17 mouse cellular contexts compared by ENCODE assay signal in genomic region chr4:59241096-59241495, GRCm38 (mm10). TPM values are rescaled to one million over a fixed set of nuclear protein-coding genes. Genes with fewer than 3 reads are reported as not detected.
DNase-seq lines count a peak whose midpoint lies in the region; ATAC-seq and TF ChIP-seq lines count a peak whose summit lies in the region.
"Had no signal": no experiment of that assay in that cellular context is flagged by ENCODE, and none has a peak within 500 bp of the region (broad histone marks: within the 10 kb centered on the region; RNA-seq: fewer than 3 reads in every experiment).

No protein-coding gene starts in this region.

- H3K9me3 ChIP-seq in liver, embryonic 14.5 days (ENCODE audit: control insufficient read depth, low read length): no peaks in the 10 kb centered on the region
- no peaks in the 10 kb centered on the region for H3K9me3 ChIP-seq in CH12.LX (replicated peaks; ENCODE audit: low read length)
- no peaks in the 10 kb centered on the region for H3K9me3 ChIP-seq in ES-E14 (ENCODE audit: control insufficient read depth, insufficient read depth, low read depth, low read length)
- no peaks in the 10 kb centered on the region for H3K9me3 ChIP-seq in hindbrain, embryonic 14.5 days (ENCODE audit: control insufficient read depth, low read length)
- H3K9me3 ChIP-seq: embryonic facial prominence, embryonic 10.5 days; heart, embryonic 13.5 days had no signal

- peak; percentile 28 for TF ChIP-seq RAD21 in CH12.LX (IDR thresholded peaks at IDR 0.05; ENCODE audit: low read depth, low read length)

- peak; percentile 49 for TF ChIP-seq CTCF in liver, embryonic 14.5 days (IDR thresholded peaks at IDR 0.05; ENCODE audit: low read depth)
- peak in 1 of 2 experiments; percentile 37; a peak in 1 of 4 replicates for TF ChIP-seq CTCF in CH12.LX (conservative IDR thresholded peaks at IDR 0.05 in 1 of 2, IDR thresholded peaks at IDR 0.05 in 1 of 2; ENCODE audit: low read depth in 2 of 2, low read length in 2 of 2)

- dilution Hi-C loops in CH12.LX (cut with MboI; ENCODE audit: extremely low pct_ligation_motif_present, extremely low pct_unique_long_range_greater_than_20kb, low sequenced_read_pairs): no loop called here

- TF ChIP-seq EP300 in liver, embryonic 14.5 days (IDR thresholded peaks at IDR 0.05; ENCODE audit: low read depth): no peak
- TF ChIP-seq EP300 in CH12.LX (IDR thresholded peaks at IDR 0.05; ENCODE audit: low read length): no peak

- intact Hi-C loops in heart, postnatal 25 days (cut with DNase I): loop anchor here (5.0 kb wide), 1 partner anchor 54 kb away; the partner anchor contains the start of gene Ugcg

- no peak for ATAC-seq in liver, embryonic 14.5 days (ENCODE audit: insufficient read depth)
- ATAC-seq in hindbrain, embryonic 14.5 days (ENCODE audit: low FRiP score): no peak
- ATAC-seq: hindbrain, embryonic 16.5 days; Patski had no signal

- H3K36me3 ChIP-seq in liver, embryonic 14.5 days (replicated peaks; ENCODE audit: control insufficient read depth, insufficient read depth, low read depth): no peaks in the 10 kb centered on the region
- H3K36me3 ChIP-seq in CH12.LX (replicated peaks in 1 of 2; ENCODE audit: control insufficient read depth in 1 of 2, insufficient read depth in 1 of 2, low read length in 1 of 2) (no peaks in the 10 kb centered on the region), ES-E14 (ENCODE audit: control insufficient read depth, insufficient read depth, low read length, poor library complexity, severe bottlenecking) (no peaks in the 10 kb centered on the region)
- H3K36me3 ChIP-seq in splenic B cell, adult 2 months (ENCODE audit: control insufficient read depth, insufficient read depth, low read length, poor library complexity, severe bottlenecking): no peaks in the 10 kb centered on the region
- no peaks in the 10 kb centered on the region for H3K36me3 ChIP-seq in hindbrain, embryonic 14.5 days (replicated peaks; ENCODE audit: control insufficient read depth, insufficient read depth)
- H3K36me3 ChIP-seq: embryonic facial prominence, embryonic 10.5 days; heart, embryonic 13.5 days had no signal

- whole genome bisulfite sequencing in liver, embryonic 14.5 days (ENCODE audit: insufficient replicate concordance): 90% methylated on average over 4 of the region's 4 CpGs
- WGBS in hindbrain, embryonic 14.5 days: 94% methylated on average over 4 of the region's 4 CpGs

- H3K4me1 ChIP-seq in liver, embryonic 14.5 days (replicated peaks; ENCODE audit: control insufficient read depth in 2 of 2, insufficient read depth in 2 of 2, low read length in 1 of 2): peaks cover 39 to 51% of the 10 kb centered on the region in 2 experiments
- H3K4me1 ChIP-seq in CH12.LX (ENCODE audit: control insufficient read depth in 1 of 2, insufficient read depth in 2 of 2): peaks cover 7 to 28% of the 10 kb centered on the region in 2 experiments
- no peaks in the 10 kb centered on the region; a peak in 1 of 4 replicates for H3K4me1 ChIP-seq in ES-E14 (ENCODE audit: control insufficient read depth in 2 of 2, insufficient read depth in 2 of 2, low read length in 2 of 2, poor library complexity in 1 of 2)
- H3K4me1 ChIP-seq in hindbrain, embryonic 14.5 days (replicated peaks; ENCODE audit: control insufficient read depth, insufficient read depth, low read length): no peaks in the 10 kb centered on the region

- no peak overlapping the region for H3K9ac ChIP-seq in liver, embryonic 14.5 days (replicated peaks)
- H3K9ac ChIP-seq in CH12.LX (ENCODE audit: insufficient read depth, low read depth): no peak overlapping the region
- H3K9ac ChIP-seq in ES-E14 (ENCODE audit: insufficient read depth, low read depth, low read length, poor library complexity, severe bottlenecking): no peak overlapping the region
- H3K9ac ChIP-seq in hindbrain, embryonic 14.5 days: no peak overlapping the region
- H3K9ac ChIP-seq: heart, embryonic 13.5 days had no signal

- H3K79me2 ChIP-seq in CH12.LX (replicated peaks; ENCODE audit: control insufficient read depth, extremely low read depth, insufficient read depth, poor library complexity, severe bottlenecking): no peaks in the 10 kb centered on the region

- no peak for TF ChIP-seq POLR2A in CH12.LX (IDR thresholded peaks at IDR 0.05; ENCODE audit: low read depth, low read length)

- in situ Hi-C loops in CH12.LX (cut with MboI; ENCODE audit: low pct_ligation_motif_present, low pct_unique_long_range_greater_than_20kb, low sequenced_read_pairs) (no loop called here), ES-E14 (cut with MboI; ENCODE audit: low sequenced_read_pairs in 2 of 2, unreplicated experiment in 2 of 2) (no loop called here)

- H3K27me3 ChIP-seq in liver, embryonic 14.5 days (ENCODE audit: control insufficient read depth, insufficient read depth, low read length): no peaks in the 10 kb centered on the region
- H3K27me3 ChIP-seq in CH12.LX (replicated peaks): no peaks in the 10 kb centered on the region
- H3K27me3 ChIP-seq in splenic B cell, adult 2 months (ENCODE audit: control insufficient read depth, insufficient read depth, low read length, poor library complexity, severe bottlenecking): no peaks in the 10 kb centered on the region
- H3K27me3 ChIP-seq in hindbrain, embryonic 14.5 days (ENCODE audit: control insufficient read depth, insufficient read depth, low read length): no peaks in the 10 kb centered on the region
- H3K27me3 ChIP-seq: heart, embryonic 13.5 days; Patski had no signal

- no peak overlapping the region for H3K27ac ChIP-seq in liver, embryonic 14.5 days
- H3K27ac ChIP-seq in CH12.LX (ENCODE audit: insufficient read depth, low read depth) (no peak overlapping the region), ES-E14 (ENCODE audit: insufficient read depth, low read depth, low read length, poor library complexity, severe bottlenecking) (no peak overlapping the region)
- no peak overlapping the region for H3K27ac ChIP-seq in hindbrain, embryonic 14.5 days
- H3K27ac ChIP-seq: embryonic facial prominence, embryonic 10.5 days; heart, embryonic 13.5 days had no signal

- H3K4me3 ChIP-seq in liver, embryonic 14.5 days (ENCODE audit: insufficient read depth in 1 of 2, low read depth in 2 of 2, low read length in 2 of 2): no peak overlapping the region
- H3K4me3 ChIP-seq in CH12.LX (replicated peaks in 1 of 3; ENCODE audit: low read depth in 2 of 3, low read length in 2 of 3, poor library complexity in 1 of 3) (no peak overlapping the region), ES-E14 (ENCODE audit: insufficient read depth in 1 of 2, low read depth in 1 of 2, low read length in 2 of 2, poor library complexity in 1 of 2, severe bottlenecking in 1 of 2) (no peak overlapping the region)
- no peak overlapping the region for H3K4me3 ChIP-seq in hindbrain, embryonic 14.5 days (replicated peaks; ENCODE audit: low read length)
- H3K4me3 ChIP-seq: embryonic facial prominence, embryonic 10.5 days; heart, embryonic 13.5 days had no signal

- no peak for DNase-seq in liver, embryonic 14.5 days (ENCODE audit: low read depth in 3 of 3, low spot score in 3 of 3)
- DNase-seq in liver (no peak), CH12.LX (ENCODE audit: extremely low read depth) (no peak), ES-E14 (ENCODE audit: low read depth, low spot score) (no peak)
- DNase-seq in splenic B cell, adult 2 months (ENCODE audit: low read depth, low spot score): peak; percentile 30
- DNase-seq in heart, postnatal 25 days (ENCODE audit: low spot score): no peak
- DNase-seq in hindbrain, embryonic 14.5 days (ENCODE audit: low spot score): no peak
- DNase-seq: cerebellum, adult 9-10 months; heart, postnatal 4 days; kidney, adult 11 months; kidney, postnatal 14 days; lung, postnatal 4 days; right cerebral cortex, postnatal 25 days had no signal

- no peak overlapping the region for H3K4me2 ChIP-seq in liver, embryonic 14.5 days (ENCODE audit: low read depth)
- no peak overlapping the region for H3K4me2 ChIP-seq in CH12.LX (ENCODE audit: insufficient read depth, low read depth, poor library complexity, severe bottlenecking)
- H3K4me2 ChIP-seq in hindbrain, embryonic 14.5 days (replicated peaks): no peak overlapping the region
- H3K4me2 ChIP-seq: heart, embryonic 13.5 days had no signal

TF ChIP-seq in CH12.LX, 34 proteins besides CTCF, POLR2A, EP300 and RAD21:
- no peak for TF ChIP-seq NELFE (IDR thresholded peaks at IDR 0.05; ENCODE audit: low read depth, low read length)
- peak; percentile 19; the same call in 1 of the 2 replicates for TF ChIP-seq SMC3 (IDR thresholded peaks at IDR 0.05; ENCODE audit: low read depth, low read length)

TF ChIP-seq in ES-E14, 5 proteins besides CTCF, POLR2A, EP300 and RAD21:
- TF ChIP-seq ZC3H11A (IDR thresholded peaks at IDR 0.05; ENCODE audit: borderline replicate concordance, low read depth, low read length): peak; percentile 3; the same call in 1 of the 2 replicates
- no peak for TF ChIP-seq CHD2 (IDR thresholded peaks at IDR 0.05; ENCODE audit: low read depth, low read length)
TF ChIP-seq in ES-E14: peak in this region for 1.

RNA-seq across cellular contexts. Expression of gene Ugcg, which starts 52.0 kb away (rescaled TPM):
- 19.3 and 21.7 TPM in 2 replicates for polyA plus RNA-seq in liver, embryonic 14.5 days (2012; rRNA removed)
- polyA plus RNA-seq in liver, embryonic 14.5 days (2014; fragmentation: Nextera tagmentation; extraction: Ambion mirVana): 7.5 and 9.9 TPM in 2 replicates
- 28.7 and 33.8 TPM in 2 replicates for total RNA-seq in CH12.LX (2012; rRNA removed)
- total RNA-seq in CH12.LX (2014; rRNA removed): 68.7 and 69.5 TPM in 2 replicates
- polyA plus RNA-seq in CH12.LX (2012; ENCODE audit: insufficient read length, low read depth): 24.2 and 25.8 TPM in 2 replicates
- 40.2 and 56.4 TPM in 2 replicates for total RNA-seq in ES-E14 (2012; rRNA removed)
- 10 to 100 TPM; 14.4 to 15.1 TPM for total RNA-seq in heart, postnatal 25 days (2021)
- 22.5 and 24.7 TPM in 2 replicates for polyA plus RNA-seq in hindbrain, embryonic 14.5 days (2014; fragmentation: Nextera tagmentation; extraction: Ambion mirVana)
